In genomic region chr15:80518567-80519223, GRCm38 (mm10) we compare ENCODE assay signal across 11 mouse cellular contexts. TPM values are rescaled to one million over a fixed set of nuclear protein-coding genes. Genes with fewer than 3 reads are reported as not detected.
DNase-seq lines count a peak whose midpoint lies in the region.
"Had no signal": no experiment of that assay in that cellular context is flagged by ENCODE, and none has a peak within 500 bp of the region (broad histone marks: within the 10 kb centered on the region; RNA-seq: fewer than 3 reads in every experiment).

No protein-coding gene starts in this region.

- no peaks in the 10 kb centered on the region for H3K27me3 ChIP-seq in heart, embryonic 10.5 days (ENCODE audit: insufficient read depth, poor library complexity, severe bottlenecking)

- H3K9me3 ChIP-seq in heart, embryonic 10.5 days, result no peaks in the 10 kb centered on the region

- peaks cover 19% of the 10 kb centered on the region for H3K4me1 ChIP-seq in heart, embryonic 10.5 days

- no peak for DNase-seq in heart, embryonic 10.5 days (ENCODE audit: low spot score)
- DNase-seq in heart, postnatal 25 days (ENCODE audit: low spot score), result no peak
- DNase-seq in thymus, postnatal 25 days, result peak; percentile 37
- DNase-seq in thymus, postnatal 10 days (ENCODE audit: low spot score in 2 of 2), result no peak
- peak; percentile 56 for DNase-seq in liver
- DNase-seq in spleen, adult 12 weeks (ENCODE audit: low spot score), result no peak
- no peak for DNase-seq in spleen, postnatal 14 days (ENCODE audit: low spot score in 2 of 2)
- DNase-seq in kidney, adult 8-10 months, result no peak
- DNase-seq: cerebellum, adult 18-20 months; kidney, adult 2 months had no signal

- H3K27ac ChIP-seq in heart, embryonic 10.5 days, result peak overlapping the region; percentile 47; the same call in 1 of the 2 replicates

- H3K4me3 ChIP-seq in heart, embryonic 10.5 days, result no peak overlapping the region

- no peaks in the 10 kb centered on the region for H3K36me3 ChIP-seq in heart, embryonic 10.5 days

- 71% methylated on average over 12 of the region's 12 CpGs for WGBS in heart, embryonic 10.5 days

- intact Hi-C loops in heart, postnatal 25 days (cut with DNase I), result no loop called here

RNA-seq across cellular contexts. Expression of gene Enthd1, which starts 46.3 kb away (rescaled TPM):
- not detected in 2 replicates for polyA plus RNA-seq in heart, embryonic 10.5 days (2016; fragmentation: Nextera tagmentation; extraction: Ambion mirVana)
- total RNA-seq in heart, postnatal 25 days (2021), result not detected
- total RNA-seq: left cerebral cortex, postnatal 25 days had no signal
- polyA plus RNA-seq: kidney, adult 2 months had no signal

RNA-seq across cellular contexts. Expression of gene Grap2, which starts 53.7 kb away (rescaled TPM):
- polyA plus RNA-seq in heart, embryonic 10.5 days (2016; fragmentation: Nextera tagmentation; extraction: Ambion mirVana), result 4.9 and 5.0 TPM in 2 replicates
- 1 to 10 TPM; 1.0 to 1.6 TPM for total RNA-seq in heart, postnatal 25 days (2021)

Comparison
In these comparisons a context has a peak if more than half of its experiments do, and no peak if none do; other contexts are left out.
1. DNase-seq: peak in thymus, postnatal 25 days (single experiment) and liver (single experiment); none in heart, embryonic 10.5 days (single experiment), heart, postnatal 25 days (single experiment), thymus, postnatal 10 days (0 of 2), spleen, adult 12 weeks (single experiment), spleen, postnatal 14 days (0 of 2) and kidney, adult 8-10 months (0 of 2).